Mouse (Mus musculus) bone marrow macrophage, adult 2 months (primary cell): ENCODE measurements around the gene Naxd.

ENCODE experiments used
- CTCF ChIP-seq: IDR thresholded peaks from 2 replicates; pipeline ENCODE4 v1.5.1; 2012; ENCODE audit warnings: low read depth, mild to moderate bottlenecking, low read length, moderate library complexity
- POLR2A ChIP-seq: IDR thresholded peaks from 2 replicates; pipeline ENCODE4 v1.6.1; 2012; ENCODE audit warnings: mild to moderate bottlenecking, low read depth, low read length, borderline replicate concordance

GRCm38 (mm10) chr8:11454228-11454627 lies 43.1 kb upstream of the Naxd start:
- no peak for TF ChIP-seq POLR2A
- TF ChIP-seq CTCF = no peak
